Mouse (Mus musculus) cortical plate, adult 2 months (tissue): Measurements from ENCODE around the gene Nat8f1.

Source experiments
- CTCF ChIP-seq: fragments of 200-500 bp; IDR thresholded peaks from 2 replicates; pipeline ENCODE4 v1.5.1; 2011; ENCODE audit warnings: mild to moderate bottlenecking, control low read depth, low read length; ENCODE audit not compliant: insufficient read depth; ENCODE audit errors: extremely low read depth
- POLR2A ChIP-seq: fragments of 200-500 bp; IDR thresholded peaks from 2 replicates; pipeline ENCODE4 v1.6.1; 2011; ENCODE audit warnings: mild to moderate bottlenecking, low read length, control low read depth; ENCODE audit not compliant: insufficient read depth; ENCODE audit errors: extremely low read depth

GRCm38 (mm10) chr6:85884311-85884710 is 31.2 kb downstream of the Nat8f1 start:
- TF ChIP-seq POLR2A (no peak), CTCF (no peak)
